ENCODE assay signal across 8 mouse cellular contexts in genomic region chr13:107022266-107023171, GRCm38 (mm10). TPM values are rescaled to one million over a fixed set of nuclear protein-coding genes. Genes with fewer than 3 reads are reported as not detected.
DNase-seq lines count a peak whose midpoint lies in the region; ATAC-seq lines count a peak whose summit lies in the region.

No protein-coding gene starts in this region.

- H3K4me1 ChIP-seq in heart, embryonic 12.5 days (replicated peaks) = peaks cover 15% of the 10 kb centered on the region
- 0 out of 2 replicates have a peak, but pooled peaks cover 10% of the 10 kb centered on the region for H3K4me1 ChIP-seq in kidney, embryonic 16.5 days (ENCODE audit: insufficient read depth, low read length)
- H3K4me1 ChIP-seq in liver, embryonic 12.5 days = peaks cover 47% of the 10 kb centered on the region
- H3K4me1 ChIP-seq in stomach, embryonic 14.5 days (ENCODE audit: control insufficient read depth, insufficient read depth, low read length) = 0 out of 2 replicates have a peak, but pooled peaks cover 3% of the 10 kb centered on the region

- peak; percentile 87 for DNase-seq in CD4-positive helper T cell, adult 2 months (ENCODE audit: low read depth, low spot score)
- peak; percentile 93 for DNase-seq in brain, adult 2 months (ENCODE audit: low read depth, low spot score)
- DNase-seq in natural killer cell, adult 2 months (ENCODE audit: low spot score in 2 of 2) = peak; percentile 38 to 58

- peak overlapping the region; percentile 97 for H3K27ac ChIP-seq in heart, embryonic 12.5 days (ENCODE audit: poor library complexity, severe bottlenecking)
- H3K27ac ChIP-seq in kidney, embryonic 16.5 days (ENCODE audit: low read length) = peak overlapping the region; percentile 92
- H3K27ac ChIP-seq in liver, embryonic 12.5 days = peak overlapping the region; percentile 96
- H3K27ac ChIP-seq in stomach, embryonic 14.5 days (ENCODE audit: low read length) = peak overlapping the region; percentile 94

- no peaks in the 10 kb centered on the region for H3K9me3 ChIP-seq in heart, embryonic 12.5 days (replicated peaks)
- peaks cover 4% of the 10 kb centered on the region for H3K9me3 ChIP-seq in kidney, embryonic 16.5 days (ENCODE audit: low read length)
- H3K9me3 ChIP-seq in liver, embryonic 12.5 days (replicated peaks) = no peaks in the 10 kb centered on the region; the same call in 1 of the 2 replicates
- H3K9me3 ChIP-seq in stomach, embryonic 14.5 days (ENCODE audit: control insufficient read depth, low read depth, low read length) = no peaks in the 10 kb centered on the region

- 2% methylated on average over 68 of the region's 97 CpGs for WGBS in heart, embryonic 12.5 days
- under 1% methylated on average over 47 of the region's 97 CpGs for WGBS in kidney, embryonic 16.5 days
- WGBS in liver, embryonic 12.5 days (ENCODE audit: insufficient replicate concordance) = 2% methylated on average over 72 of the region's 97 CpGs
- 1% methylated on average over 81 of the region's 97 CpGs for WGBS in stomach, embryonic 14.5 days

- peak overlapping the region; percentile 85 for H3K4me2 ChIP-seq in heart, embryonic 12.5 days
- H3K4me2 ChIP-seq in kidney, embryonic 16.5 days (replicated peaks; ENCODE audit: low read depth, low read length) = peak overlapping the region; percentile 86
- peak overlapping the region; percentile 93 for H3K4me2 ChIP-seq in liver, embryonic 12.5 days
- H3K4me2 ChIP-seq in stomach, embryonic 14.5 days (replicated peaks; ENCODE audit: low read depth, low read length) = peak overlapping the region; percentile 64

- no peaks in the 10 kb centered on the region for H3K36me3 ChIP-seq in heart, embryonic 12.5 days
- H3K36me3 ChIP-seq in kidney, embryonic 16.5 days (ENCODE audit: insufficient read depth, low read length) = no peaks in the 10 kb centered on the region; the same call in 1 of the 2 replicates
- H3K36me3 ChIP-seq in liver, embryonic 12.5 days = peaks cover 20% of the 10 kb centered on the region
- no peaks in the 10 kb centered on the region for H3K36me3 ChIP-seq in stomach, embryonic 14.5 days (ENCODE audit: control insufficient read depth, insufficient read depth, low read length)

- H3K27me3 ChIP-seq in heart, embryonic 12.5 days (replicated peaks) = no peaks in the 10 kb centered on the region
- no peaks in the 10 kb centered on the region for H3K27me3 ChIP-seq in kidney, embryonic 16.5 days (ENCODE audit: insufficient read depth, low read length)
- H3K27me3 ChIP-seq in liver, embryonic 12.5 days (replicated peaks) = no peaks in the 10 kb centered on the region
- H3K27me3 ChIP-seq in stomach, embryonic 14.5 days (ENCODE audit: control insufficient read depth, insufficient read depth, low read length) = no peaks in the 10 kb centered on the region

- H3K4me3 ChIP-seq in heart, embryonic 12.5 days = peak overlapping the region; percentile 100
- H3K4me3 ChIP-seq in kidney, embryonic 16.5 days (ENCODE audit: low read length) = peak overlapping the region; percentile 92
- H3K4me3 ChIP-seq in liver, embryonic 12.5 days = peak overlapping the region; percentile 89
- H3K4me3 ChIP-seq in stomach, embryonic 14.5 days (ENCODE audit: low read depth, low read length) = peak overlapping the region; percentile 92

- peak; percentile 73 for ATAC-seq in erythroblast, adult 5-6 weeks (replicated peaks; ENCODE audit: low FRiP score, poor library complexity, severe bottlenecking)
- peak; percentile 96 for ATAC-seq in heart, embryonic 12.5 days (ENCODE audit: insufficient number of reproducible peaks, low FRiP score)
- peak; percentile 97 for ATAC-seq in kidney, embryonic 16.5 days (ENCODE audit: low FRiP score, low TSS enrichment)
- ATAC-seq in liver, embryonic 12.5 days = peak; percentile 93
- ATAC-seq in stomach, embryonic 14.5 days (ENCODE audit: insufficient number of reproducible peaks, insufficient read depth, low FRiP score, low read depth) = peak; percentile 96

- H3K9ac ChIP-seq in heart, embryonic 12.5 days = peak overlapping the region; percentile 98
- peak overlapping the region; percentile 92 for H3K9ac ChIP-seq in kidney, embryonic 16.5 days (replicated peaks; ENCODE audit: low read length)
- H3K9ac ChIP-seq in liver, embryonic 12.5 days = peak overlapping the region; percentile 99
- peak overlapping the region; percentile 92 for H3K9ac ChIP-seq in stomach, embryonic 14.5 days (replicated peaks; ENCODE audit: low read depth, low read length)

RNA-seq across cellular contexts. Expression of gene Kif2a, which starts 0.6 kb away (rescaled TPM):
- 213 and 257 TPM in 2 replicates for total RNA-seq in erythroblast, adult 5-6 weeks (2015; ENCODE audit: low replicate concordance)
- total RNA-seq in erythroblast, adult 5-6 weeks (2017; ENCODE audit: low replicate concordance) = 160 and 229 TPM in 2 replicates
- polyA plus RNA-seq in heart, embryonic 12.5 days (2016; fragmentation: Nextera tagmentation; extraction: Ambion mirVana) = 16.8 and 19.5 TPM in 2 replicates
- 9.8 and 10.0 TPM in 2 replicates for polyA plus RNA-seq in kidney, embryonic 16.5 days (2015; fragmentation: Nextera tagmentation; extraction: Ambion mirVana)
- polyA plus RNA-seq in liver, embryonic 12.5 days (2016; fragmentation: Nextera tagmentation; extraction: Ambion mirVana) = 30.0 and 36.8 TPM in 2 replicates
- 17.0 and 18.8 TPM in 2 replicates for polyA plus RNA-seq in stomach, embryonic 14.5 days (2014; fragmentation: Nextera tagmentation; extraction: Ambion mirVana)

Comparison
In these comparisons a context has a peak if more than half of its experiments do, and no peak if none do; other contexts are left out.
1. Peak in every context shown above with its lines: DNase-seq, ATAC-seq, H3K4me3 ChIP-seq and H3K27ac ChIP-seq.